Mouse (Mus musculus) C3H10T1/2 (cell line): Measurements from ENCODE around the gene C1ra. TPM values are rescaled to one million over a fixed set of nuclear protein-coding genes. Genes with fewer than 3 reads are reported as not detected.

Experiments used
- polyA plus RNA-seq, 2 experiments: library from polyadenylated mRNA; unstranded; fragments of >200 nt; fragmentation: generic; extraction: Trizol; gene quantifications; one replicate each; pipeline ENCODE4 v1.2.1; 2012; ENCODE audit warnings: missing spikeins in 2 of 2

C1ra gene
- polyA plus RNA-seq = 100 to 1,000 TPM in 1 of 2 experiments, 1 to 10 TPM in 1; 1.3 to 102 TPM

GRCm38 (mm10) chr6:124512355-124512836, at the start of gene C1ra:
Gene C1ra, plus strand, starts transcription at chr6:124512405.

GRCm38 (mm10) chr6:124464305-124465271, 47.6 kb upstream of the C1ra start, which contains the start of gene Clstn3:
Gene Clstn3, minus strand, starts transcription at chr6:124464794.

DNA sequence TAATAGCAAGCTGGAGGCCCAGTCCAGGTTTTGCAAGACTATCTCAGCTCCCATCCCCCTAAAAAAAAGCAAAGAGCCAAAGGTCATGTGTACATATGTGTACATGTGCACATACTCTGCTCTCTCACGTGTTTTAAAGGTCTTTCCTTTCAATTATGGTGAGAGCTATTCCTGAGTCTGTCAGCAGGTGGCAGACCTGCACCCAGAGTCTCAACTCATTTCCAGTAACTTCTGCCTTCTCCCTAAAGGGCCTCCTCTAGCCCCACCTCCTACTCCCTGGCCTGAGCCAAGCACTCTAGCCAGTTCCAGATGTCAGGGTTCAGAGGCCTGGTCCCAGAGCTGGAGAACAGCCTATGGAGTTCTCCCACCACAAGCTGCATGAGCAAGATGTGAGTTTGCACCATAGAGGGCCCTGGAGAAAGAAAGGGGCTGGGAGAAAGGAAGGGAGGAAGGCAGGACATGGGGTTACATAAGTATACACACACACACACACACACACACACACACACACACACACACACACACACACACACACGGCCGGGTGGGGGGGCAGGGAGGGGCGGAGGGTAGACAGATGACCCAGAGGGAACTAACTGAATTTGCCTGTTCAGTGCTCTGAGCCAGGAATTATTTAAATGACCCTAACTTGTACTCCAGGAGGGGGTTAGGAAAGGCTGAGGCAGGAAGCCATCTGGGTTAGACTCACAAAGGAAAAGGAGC, 19.2 kb upstream of the C1ra start, which contains the start of gene C1rl:
Gene C1rl (plus strand): TSS at position 272 of the 720 bp plus-strand sequence.

DNA sequence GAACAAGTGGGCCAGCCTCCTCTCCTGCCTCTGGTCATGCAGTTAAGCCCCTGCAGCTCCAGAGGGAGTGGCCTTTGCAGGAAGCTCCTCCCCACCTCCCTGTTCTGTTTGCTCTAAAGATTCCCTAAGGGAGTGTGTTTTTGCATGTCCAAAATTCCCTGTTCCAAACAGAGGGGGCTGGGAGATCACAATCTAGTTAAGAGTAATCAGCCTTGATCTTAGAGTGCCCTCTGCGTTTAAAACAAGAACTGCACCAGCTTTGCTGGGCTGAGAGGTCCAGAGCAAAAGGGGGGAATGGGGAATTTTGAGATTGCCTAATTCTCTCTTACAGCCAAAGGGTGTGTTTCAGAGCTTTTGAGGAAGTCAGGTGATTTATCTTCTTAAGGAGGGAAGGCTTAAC, 30.1 kb downstream of the C1ra start, which contains the start of gene C1s1:
Gene C1s1 (minus strand): TSS at position 76 of the 400 bp plus-strand sequence.

DNA sequence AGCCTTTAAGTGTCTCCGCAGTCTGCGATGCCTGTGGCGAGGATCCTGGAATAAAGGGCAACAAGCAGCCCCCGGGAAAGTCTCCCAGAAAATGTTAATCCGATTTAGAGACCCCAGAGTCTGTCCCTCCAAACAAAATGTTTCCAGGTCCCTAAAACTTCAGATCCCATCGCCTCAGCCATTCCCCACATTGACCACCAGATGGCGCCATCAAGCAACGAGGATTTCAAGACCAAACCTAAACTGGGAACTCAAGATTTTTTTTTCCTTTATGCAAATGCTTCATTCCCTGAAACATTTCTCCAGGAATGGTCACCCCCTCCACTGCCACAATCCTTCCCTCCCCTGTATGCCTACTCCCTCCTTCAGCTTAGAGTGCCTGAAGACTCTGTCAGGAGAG, 57.8 kb downstream of the C1ra start, which contains the start of gene C1rb:
Gene C1rb (plus strand): TSS at position 269 of the 400 bp plus-strand sequence.

Other genes starting within 250 kb of the C1ra start
- not detected for gene Cd163, start 207.7 kb upstream of the C1ra start, polyA plus RNA-seq
- 10 to 100 TPM in 1 of 2 experiments, 1 to 10 TPM in 1; 7.1 to 29.4 TPM for gene Pex5, start 97.3 kb upstream of the C1ra start, polyA plus RNA-seq
- 1 to 10 TPM in 1 of 2 experiments, under 1 TPM in 1; 0.16 to 1.6 TPM for gene Clstn3, start 47.6 kb upstream of the C1ra start, polyA plus RNA-seq
- gene C1rl, start 19.3 kb upstream of the C1ra start, polyA plus RNA-seq = 10 to 100 TPM in 1 of 2 experiments, 1 to 10 TPM in 1; 2.7 to 20.5 TPM
- 100 to 1,000 TPM in 1 of 2 experiments, under 1 TPM in 1; 0.30 to 110 TPM for gene C1s1, start 30.0 kb downstream of the C1ra start, polyA plus RNA-seq
- 1 to 10 TPM in 1 of 2 experiments, under 1 TPM in 1; 0.37 to 8.7 TPM for gene C1rb, start 57.9 kb downstream of the C1ra start, polyA plus RNA-seq
- 1 to 10 TPM in 1 of 2 experiments, under 1 TPM in 1; 0.02 to 9.9 TPM for gene C1s2, start 123.7 kb downstream of the C1ra start, polyA plus RNA-seq
- 10 to 100 TPM; 15.8 to 44.1 TPM for gene Lpcat3, start 150.6 kb downstream of the C1ra start, polyA plus RNA-seq
- 100 to 1,000 TPM in 1 of 2 experiments, 10 to 100 TPM in 1; 89.9 to 126 TPM for gene Emg1, start 199.8 kb downstream of the C1ra start, polyA plus RNA-seq
- gene Phb2, start 199.9 kb downstream of the C1ra start, polyA plus RNA-seq = 100 to 1,000 TPM; 220 to 503 TPM
- 1 to 10 TPM; 2.3 to 5.1 TPM for gene Ptpn6, start 226.3 kb downstream of the C1ra start, polyA plus RNA-seq
- 100 to 1,000 TPM; 306 to 579 TPM for gene Grcc10, start 229.0 kb downstream of the C1ra start, polyA plus RNA-seq
- gene Gm45234, start 243.6 kb downstream of the C1ra start, polyA plus RNA-seq = under 1 TPM; 0.01 to 0.13 TPM
- 10 to 100 TPM; 23.4 to 84.9 TPM for gene Atn1, start 244.1 kb downstream of the C1ra start, polyA plus RNA-seq